Mouse (Mus musculus) embryonic stem cell, embryonic (primary cell): ENCODE data around the gene Gata2.

ENCODE experiments used
- CTCF ChIA-PET, 4 experiments: fragments of 300-600 bp in 2 of 4; fragments of 350-600 bp in 2 of 4; sonication (Branson Sonifier 250); formaldehyde crosslinking; loops; one replicate each; lab custom pipeline; 2022; ENCODE audit warnings: inconsistent platforms in 2 of 4; lab: Charles Lee
- POLR2A ChIA-PET, 4 experiments: fragments of 300-600 bp in 2 of 4; fragments of 350-600 bp in 2 of 4; sonication (Branson Sonifier 250); formaldehyde crosslinking; loops; one replicate each; lab custom pipeline; 2022; ENCODE audit warnings: antibody characterized with exemption in 4 of 4, inconsistent platforms in 1 of 4; lab: Charles Lee

Gene Gata2

GRCm38 (mm10) chr6:88200693-88201609, 7.3 kb downstream of the Gata2 start:
- ChIA-PET POLR2A (interaction anchor here (0.5 to 13.0 kb wide), 16 partner anchors 9 to 627 kb away, joined by 3 to 168 read pairs (median 6); no protein-coding TSS in a partner anchor), CTCF (interaction anchor here (0.7 to 2.4 kb wide), 7 partner anchors 11 to 1447 kb away, joined by 3 to 10 read pairs (median 6); no protein-coding TSS in a partner anchor)

GRCm38 (mm10) chr6:88201926-88202700, 8.4 kb downstream of the Gata2 start:
- ChIA-PET CTCF (interaction anchor here in 2 of 4 experiments (0.6 to 2.1 kb wide), 4 partner anchors 12 to 40 kb away, joined by 3 to 9 read pairs (median 3); no protein-coding TSS in a partner anchor), POLR2A (interaction anchor here in 3 of 4 experiments (0.6 to 13.0 kb wide), 10 partner anchors 7 to 242 kb away, joined by 3 to 168 read pairs (median 8); no protein-coding TSS in a partner anchor)

- ChIA-PET POLR2A (interaction anchor here in 3 of 4 experiments (0.6 to 3.4 kb wide), 7 partner anchors 9 to 173 kb away, joined by 3 to 17 read pairs (median 3); partner anchors contain the start of gene Gata2 (in 1 of the 3)), CTCF (interaction anchor here in 3 of 4 experiments (0.6 to 1.5 kb wide), 4 partner anchors 9 to 316 kb away, joined by 3 to 6 read pairs (median 3); partner anchors contain the start of gene Gata2 (in 1 of the 3))
Measured at GRCm38 (mm10) chr6:88202921-88203690, 9.4 kb downstream of the Gata2 start.

GRCm38 (mm10) chr6:88203791-88204405, 10.2 kb downstream of the Gata2 start:
- ChIA-PET CTCF (interaction anchor here in 3 of 4 experiments (0.6 to 1.5 kb wide), 4 partner anchors 10 to 315 kb away, joined by 3 to 6 read pairs (median 3); partner anchors contain the start of gene Gata2 (in 1 of the 3)), POLR2A (interaction anchor here in 3 of 4 experiments (0.6 to 1.9 kb wide), 6 partner anchors 9 to 172 kb away, joined by 3 to 8 read pairs (median 4); partner anchors contain the start of gene Gata2 (in 1 of the 3))

- ChIA-PET POLR2A (interaction anchor here in 2 of 4 experiments (0.6 to 2.2 kb wide), 7 partner anchors 10 to 97 kb away, joined by 3 to 8 read pairs (median 5); no protein-coding TSS in a partner anchor), CTCF (interaction anchor here in 2 of 4 experiments (0.6 to 2.0 kb wide), 4 partner anchors 10 to 651 kb away, joined by 3 to 5 read pairs (median 4); no protein-coding TSS in a partner anchor)
Measured at GRCm38 (mm10) chr6:88204531-88205385, 11.1 kb downstream of the Gata2 start.

- CTCF ChIA-PET: interaction anchor here in 2 of 4 experiments (0.6 to 2.0 kb wide), 4 partner anchors 9 to 650 kb away, joined by 3 to 5 read pairs (median 4); no protein-coding TSS in a partner anchor
- POLR2A ChIA-PET: interaction anchor here in 2 of 4 experiments (1.1 to 2.2 kb wide), 6 partner anchors 10 to 37 kb away, joined by 3 to 8 read pairs (median 5); no protein-coding TSS in a partner anchor
Measured at GRCm38 (mm10) chr6:88205386-88205700, 11.7 kb downstream of the Gata2 start.

GRCm38 (mm10) chr6:88205937-88206336, 12.2 kb downstream of the Gata2 start:
- CTCF ChIA-PET: interaction anchor here in 1 of 4 experiments (1.5 to 2.0 kb wide), 2 partner anchors 16 to 36 kb away, joined by 4 to 5 read pairs; no protein-coding TSS in a partner anchor
- POLR2A ChIA-PET: interaction anchor here in 2 of 4 experiments (0.9 to 2.2 kb wide), 10 partner anchors 10 to 82 kb away, joined by 3 to 10 read pairs (median 4); no protein-coding TSS in a partner anchor

GRCm38 (mm10) chr6:88206566-88206965, 12.9 kb downstream of the Gata2 start:
- ChIA-PET CTCF (interaction anchor here in 1 of 4 experiments (1.5 to 2.0 kb wide), 2 partner anchors 17 to 36 kb away, joined by 4 to 5 read pairs; no protein-coding TSS in a partner anchor), POLR2A (interaction anchor here in 2 of 4 experiments (0.9 to 2.2 kb wide), 9 partner anchors 10 to 83 kb away, joined by 3 to 10 read pairs (median 3); no protein-coding TSS in a partner anchor)

- POLR2A ChIA-PET: interaction anchor here in 2 of 4 experiments (0.8 to 3.2 kb wide), 3 partner anchors 25 to 35 kb away, joined by 3 to 18 read pairs (median 10); no protein-coding TSS in a partner anchor
- CTCF ChIA-PET: interaction anchor here in 1 of 4 experiments (2.3 kb wide), 1 partner anchor 84 kb away, joined by 5 read pairs; no protein-coding TSS in a partner anchor
Measured at GRCm38 (mm10) chr6:88207403-88208033, 13.8 kb downstream of the Gata2 start.

- POLR2A ChIA-PET: interaction anchor here in 2 of 4 experiments (0.6 to 3.2 kb wide), 3 partner anchors 9 to 34 kb away, joined by 3 to 18 read pairs (median 3); no protein-coding TSS in a partner anchor
- CTCF ChIA-PET: interaction anchor here in 2 of 4 experiments (0.6 to 2.3 kb wide), 2 partner anchors 28 to 85 kb away, joined by 3 to 5 read pairs; no protein-coding TSS in a partner anchor
Measured at GRCm38 (mm10) chr6:88208321-88208720, 14.6 kb downstream of the Gata2 start.

GRCm38 (mm10) chr6:88209453-88209852, 15.8 kb downstream of the Gata2 start:
- ChIA-PET POLR2A (interaction anchor here (0.8 to 3.2 kb wide), 16 partner anchors 8 to 273 kb away, joined by 3 to 18 read pairs (median 4); no protein-coding TSS in a partner anchor), CTCF (interaction anchor here in 3 of 4 experiments (0.6 to 2.3 kb wide), 7 partner anchors 19 to 237 kb away, joined by 3 to 8 read pairs (median 3); partner anchors contain the start of gene Eefsec (in 1 of the 3))

- ChIA-PET CTCF (interaction anchor here in 2 of 4 experiments (1.1 to 2.3 kb wide), 5 partner anchors 20 to 87 kb away, joined by 3 to 8 read pairs (median 3); no protein-coding TSS in a partner anchor), POLR2A (interaction anchor here (0.7 to 3.2 kb wide), 16 partner anchors 9 to 369 kb away, joined by 3 to 18 read pairs (median 4); no protein-coding TSS in a partner anchor)
Measured at GRCm38 (mm10) chr6:88210182-88210581, 16.5 kb downstream of the Gata2 start.

- ChIA-PET POLR2A (interaction anchor here in 3 of 4 experiments (0.6 to 2.6 kb wide), 17 partner anchors 10 to 623 kb away, joined by 3 to 12 read pairs (median 3); no protein-coding TSS in a partner anchor), CTCF (interaction anchor here in 2 of 4 experiments (0.5 to 1.2 kb wide), 6 partner anchors 17 to 510 kb away, joined by 3 to 7 read pairs (median 5); no protein-coding TSS in a partner anchor)
Measured at GRCm38 (mm10) chr6:88215797-88216196, 22.1 kb downstream of the Gata2 start.

GRCm38 (mm10) chr6:88216199-88216598, 22.5 kb downstream of the Gata2 start:
- ChIA-PET CTCF (interaction anchor here in 2 of 4 experiments (0.6 to 1.2 kb wide), 7 partner anchors 16 to 545 kb away, joined by 3 to 7 read pairs (median 4); no protein-coding TSS in a partner anchor), POLR2A (interaction anchor here in 3 of 4 experiments (0.6 to 2.6 kb wide), 19 partner anchors 10 to 1297 kb away, joined by 3 to 12 read pairs (median 3); no protein-coding TSS in a partner anchor)
